Mouse (Mus musculus): ENCODE results near the gene Arhgap32. TPM values are rescaled to one million over a fixed set of nuclear protein-coding genes. Genes with fewer than 3 reads are reported as not detected.
"Not testable (repeated sequence)": the region's sequence is repeated elsewhere in the genome, so short reads cannot be mapped to it uniquely, and the experiment has no call there.

The Arhgap32 gene
- total RNA-seq, 1 experiment from 2014 or later = 0.23 TPM

GRCm38 (mm10) chr9:32136195-32136594 lies 20.3 kb downstream of the Arhgap32 start:
- ATAC-seq (ENCODE audit: extremely low read depth, insufficient number of reproducible peaks, low FRiP score, poor library complexity, severe bottlenecking) = no peak

- no peak for ATAC-seq (ENCODE audit: extremely low read depth, insufficient number of reproducible peaks, low FRiP score, poor library complexity, severe bottlenecking)
These were observed 20.9 kb downstream of the Arhgap32 start for GRCm38 (mm10) chr9:32136680-32137295.

GRCm38 (mm10) chr9:32137697-32138426 lies 21.9 kb downstream of the Arhgap32 start:
- ATAC-seq (ENCODE audit: extremely low read depth, insufficient number of reproducible peaks, low FRiP score, poor library complexity, severe bottlenecking) = no peak

GRCm38 (mm10) chr9:32138616-32139015 lies 22.7 kb downstream of the Arhgap32 start:
- peak; percentile 63 for ATAC-seq (ENCODE audit: extremely low read depth, insufficient number of reproducible peaks, low FRiP score, poor library complexity, severe bottlenecking)

GRCm38 (mm10) chr9:32139641-32140040 lies 23.7 kb downstream of the Arhgap32 start:
- no peak for ATAC-seq (ENCODE audit: extremely low read depth, insufficient number of reproducible peaks, low FRiP score, poor library complexity, severe bottlenecking)

GRCm38 (mm10) chr9:32142834-32143233 lies 26.9 kb downstream of the Arhgap32 start:
- no peak for ATAC-seq (ENCODE audit: extremely low read depth, insufficient number of reproducible peaks, low FRiP score, poor library complexity, severe bottlenecking)

- no peak for ATAC-seq (ENCODE audit: extremely low read depth, insufficient number of reproducible peaks, low FRiP score, poor library complexity, severe bottlenecking)
These were observed 27.5 kb downstream of the Arhgap32 start for GRCm38 (mm10) chr9:32143451-32143850.

- ATAC-seq (ENCODE audit: extremely low read depth, insufficient number of reproducible peaks, low FRiP score, poor library complexity, severe bottlenecking) = peak; percentile 53
These were observed 30.5 kb downstream of the Arhgap32 start for GRCm38 (mm10) chr9:32146257-32146996.

GRCm38 (mm10) chr9:32149241-32149640 lies 33.3 kb downstream of the Arhgap32 start:
- no peak for ATAC-seq (ENCODE audit: extremely low read depth, insufficient number of reproducible peaks, low FRiP score, poor library complexity, severe bottlenecking)

GRCm38 (mm10) chr9:32149836-32150642 lies 34.1 kb downstream of the Arhgap32 start:
- peak; percentile 55; the same call in 1 of the 2 replicates for ATAC-seq (ENCODE audit: extremely low read depth, insufficient number of reproducible peaks, low FRiP score, poor library complexity, severe bottlenecking)

- no peak for ATAC-seq (ENCODE audit: extremely low read depth, insufficient number of reproducible peaks, low FRiP score, poor library complexity, severe bottlenecking)
These were observed 38.9 kb downstream of the Arhgap32 start for GRCm38 (mm10) chr9:32154727-32155371.

- no peak for ATAC-seq (ENCODE audit: extremely low read depth, insufficient number of reproducible peaks, low FRiP score, poor library complexity, severe bottlenecking)
These were observed 40.8 kb downstream of the Arhgap32 start for GRCm38 (mm10) chr9:32156706-32157105.

GRCm38 (mm10) chr9:32157201-32157600 lies 41.3 kb downstream of the Arhgap32 start:
- no peak for ATAC-seq (ENCODE audit: extremely low read depth, insufficient number of reproducible peaks, low FRiP score, poor library complexity, severe bottlenecking)

- ATAC-seq (ENCODE audit: extremely low read depth, insufficient number of reproducible peaks, low FRiP score, poor library complexity, severe bottlenecking) = peak; percentile 83; the same call in 1 of the 2 replicates
These were observed 43.1 kb downstream of the Arhgap32 start for GRCm38 (mm10) chr9:32158837-32159543.

- no peak for ATAC-seq (ENCODE audit: extremely low read depth, insufficient number of reproducible peaks, low FRiP score, poor library complexity, severe bottlenecking)
These were observed 43.8 kb downstream of the Arhgap32 start for GRCm38 (mm10) chr9:32159724-32160123.

GRCm38 (mm10) chr9:32162792-32163191 lies 46.9 kb downstream of the Arhgap32 start:
- no peak for ATAC-seq (ENCODE audit: extremely low read depth, insufficient number of reproducible peaks, low FRiP score, poor library complexity, severe bottlenecking)

GRCm38 (mm10) chr9:32163820-32164219 lies 47.9 kb downstream of the Arhgap32 start:
- ATAC-seq (ENCODE audit: extremely low read depth, insufficient number of reproducible peaks, low FRiP score, poor library complexity, severe bottlenecking) = not testable (repeated sequence)

- ATAC-seq (ENCODE audit: extremely low read depth, insufficient number of reproducible peaks, low FRiP score, poor library complexity, severe bottlenecking) = no peak
These were observed 52.7 kb downstream of the Arhgap32 start for GRCm38 (mm10) chr9:32168546-32169137.

Measured in neutrophil, adult 5-6 weeks (primary cell).